Mouse (Mus musculus) CH12.LX (cell line): Measurements from ENCODE around the gene Ptgis. TPM values are rescaled to one million over a fixed set of nuclear protein-coding genes. Genes with fewer than 3 reads are reported as not detected.

Experiments used
- DNase-seq: peaks from one replicate; pipeline ENCODE4 v3.0.0-alpha.2; 2013; ENCODE audit errors: extremely low read depth
- H3K27ac ChIP-seq: 2 replicates; pipeline ENCODE4 v1.5.1; 2012; ENCODE audit warnings: low read depth, mild to moderate bottlenecking, control low read depth, moderate library complexity; ENCODE audit not compliant: insufficient read depth
- H3K27me3 ChIP-seq: replicated peaks from 2 replicates; pipeline ENCODE3; 2012; ENCODE audit warnings: inconsistent platforms
- H3K36me3 ChIP-seq, 2 experiments: replicated peaks in 1 of 2; 2 replicates each; pipeline versions ENCODE3 to v1.6.1; 2012; ENCODE audit warnings: inconsistent platforms in 1 of 2, low read length in 1 of 2, mild to moderate bottlenecking in 1 of 2, mixed read lengths in 1 of 2, moderate library complexity in 1 of 2; ENCODE audit not compliant: control insufficient read depth in 1 of 2, insufficient read depth in 1 of 2
- H3K4me1 ChIP-seq, 2 experiments: 2 replicates each; pipeline ENCODE4 v1.6.1; 2012; ENCODE audit warnings: inconsistent platforms in 1 of 2, moderate library complexity in 1 of 2; ENCODE audit not compliant: insufficient read depth in 2 of 2, control insufficient read depth in 1 of 2
- H3K4me2 ChIP-seq: 2 replicates; pipeline ENCODE4 v1.6.1; 2012; ENCODE audit warnings: low read depth, mild to moderate bottlenecking, control low read depth; ENCODE audit not compliant: poor library complexity, insufficient read depth, severe bottlenecking
- H3K4me3 ChIP-seq, 3 experiments: fragments of 150-350 bp in 1 of 3; sonication (generic) in 1 of 3; replicated peaks in 1 of 3; 2 replicates each; pipeline versions ENCODE3 to v1.5.1; 2011 to 2012; ENCODE audit warnings: low read depth in 2 of 3, low read length in 2 of 3, mild to moderate bottlenecking in 2 of 3, moderate library complexity in 2 of 3, control low read depth in 1 of 3, improper control_type of control experiment in 1 of 3, inconsistent platforms in 1 of 3, mixed read lengths in 1 of 3; ENCODE audit not compliant: poor library complexity in 1 of 3
- H3K79me2 ChIP-seq: replicated peaks from 2 replicates; pipeline ENCODE4 v1.6.1; 2012; ENCODE audit warnings: mild to moderate bottlenecking, moderate library complexity; ENCODE audit not compliant: control insufficient read depth, poor library complexity, insufficient read depth, severe bottlenecking; ENCODE audit errors: extremely low read depth
- H3K9ac ChIP-seq: 2 replicates; pipeline ENCODE4 v1.6.1; 2012; ENCODE audit warnings: low read depth, mild to moderate bottlenecking, control low read depth, moderate library complexity; ENCODE audit not compliant: insufficient read depth
- H3K9me3 ChIP-seq: replicated peaks from 2 replicates; pipeline ENCODE3; 2012; ENCODE audit warnings: low read length, inconsistent platforms, mixed read lengths
- BHLHE40 ChIP-seq: IDR thresholded peaks from 2 replicates; pipeline ENCODE4 v1.6.1; 2011; ENCODE audit warnings: mild to moderate bottlenecking, low read depth, low read length, improper control_type of control experiment
- CHD1 ChIP-seq: IDR thresholded peaks from 2 replicates; pipeline ENCODE4 v1.6.1; 2012; ENCODE audit warnings: low read depth, low read length, improper control_type of control experiment, inconsistent platforms
- CTCF ChIP-seq, 2 experiments: IDR thresholded peaks in 1 of 2; conservative IDR thresholded peaks in 1 of 2; 2 replicates each; pipeline ENCODE4 v1.5.1; 2011 to 2012; ENCODE audit warnings: low read depth in 2 of 2, low read length in 2 of 2, improper control_type of control experiment in 1 of 2, inconsistent platforms in 1 of 2, mild to moderate bottlenecking in 1 of 2, moderate library complexity in 1 of 2
- ELF1 ChIP-seq: IDR thresholded peaks from 2 replicates; pipeline ENCODE4 v1.6.1; 2014; ENCODE audit warnings: low read depth, mild to moderate bottlenecking, inconsistent platforms, low read length, improper control_type of control experiment
- EP300 ChIP-seq: IDR thresholded peaks from 2 replicates; pipeline ENCODE4 v1.6.1; 2011; ENCODE audit warnings: low read length, improper control_type of control experiment
- GABPA ChIP-seq: IDR thresholded peaks from 2 replicates; pipeline ENCODE4 v1.6.1; 2012; ENCODE audit warnings: low read depth, low read length, improper control_type of control experiment, inconsistent platforms; ENCODE audit not compliant: insufficient replicate concordance
- IRF4 ChIP-seq: IDR thresholded peaks from 2 replicates; pipeline ENCODE4 v1.6.1; 2014; ENCODE audit warnings: low read depth, mild to moderate bottlenecking, inconsistent platforms, low read length, improper control_type of control experiment
- JUN ChIP-seq: IDR thresholded peaks from 2 replicates; pipeline ENCODE4 v1.6.1; 2011; ENCODE audit warnings: low read depth, mild to moderate bottlenecking, low read length, improper control_type of control experiment, moderate library complexity; ENCODE audit not compliant: insufficient read depth
- MAFK ChIP-seq: IDR thresholded peaks from 2 replicates; pipeline ENCODE4 v1.6.1; 2011; ENCODE audit warnings: low read length, improper control_type of control experiment; ENCODE audit not compliant: insufficient replicate concordance
- MAX ChIP-seq: IDR thresholded peaks from 2 replicates; pipeline ENCODE4 v1.6.1; 2011; ENCODE audit warnings: low read length, improper control_type of control experiment
- MAZ ChIP-seq: IDR thresholded peaks from 2 replicates; pipeline ENCODE4 v1.6.1; 2012; ENCODE audit warnings: low read depth, mild to moderate bottlenecking, inconsistent platforms, low read length, improper control_type of control experiment, moderate library complexity
- MEF2A ChIP-seq: IDR thresholded peaks from 2 replicates; pipeline ENCODE4 v1.6.1; 2014; ENCODE audit warnings: low read depth, mild to moderate bottlenecking, inconsistent platforms, low read length, improper control_type of control experiment, borderline replicate concordance
- MXI1 ChIP-seq: IDR thresholded peaks from 2 replicates; pipeline ENCODE4 v1.6.1; 2011; ENCODE audit warnings: mild to moderate bottlenecking, low read depth, low read length, improper control_type of control experiment
- NRF1 ChIP-seq: IDR thresholded peaks from 2 replicates; pipeline ENCODE4 v1.6.1; 2014; ENCODE audit warnings: low read depth, mild to moderate bottlenecking, inconsistent platforms, low read length, improper control_type of control experiment, moderate library complexity
- PAX5 ChIP-seq: IDR thresholded peaks from 2 replicates; pipeline ENCODE4 v1.6.1; 2012; ENCODE audit warnings: low read length, inconsistent platforms, mixed read lengths
- POLR2A ChIP-seq: IDR thresholded peaks from 2 replicates; pipeline ENCODE4 v1.6.1; 2011; ENCODE audit warnings: low read depth, mild to moderate bottlenecking, improper control_type of control experiment, low read length
- POLR2AphosphoS2 ChIP-seq: IDR thresholded peaks from 2 replicates; pipeline ENCODE4 v1.6.1; 2011; ENCODE audit warnings: low read depth, low read length, improper control_type of control experiment
- RAD21 ChIP-seq: IDR thresholded peaks from 2 replicates; pipeline ENCODE4 v1.6.1; 2011; ENCODE audit warnings: low read depth, mild to moderate bottlenecking, low read length, improper control_type of control experiment, moderate library complexity
- RCOR1 ChIP-seq: conservative IDR thresholded peaks from 2 replicates; pipeline ENCODE4 v1.6.1; 2012; ENCODE audit warnings: low read depth, mild to moderate bottlenecking, inconsistent platforms, low read length, improper control_type of control experiment
- SIN3A ChIP-seq: IDR thresholded peaks from 2 replicates; pipeline ENCODE4 v1.6.1; 2012; ENCODE audit warnings: low read length, improper control_type of control experiment, inconsistent platforms
- SMC3 ChIP-seq: IDR thresholded peaks from 2 replicates; pipeline ENCODE4 v1.6.1; 2011; ENCODE audit warnings: low read depth, low read length, improper control_type of control experiment
- TBP ChIP-seq: conservative IDR thresholded peaks from 2 replicates; pipeline ENCODE4 v1.6.1; 2011; ENCODE audit warnings: low read depth, low read length, improper control_type of control experiment
- UBTF ChIP-seq: IDR thresholded peaks from 2 replicates; pipeline ENCODE4 v1.6.1; 2012; ENCODE audit warnings: low read depth, mild to moderate bottlenecking, inconsistent platforms, low read length, improper control_type of control experiment, moderate library complexity
- USF1 ChIP-seq: IDR thresholded peaks from 2 replicates; pipeline ENCODE4 v1.6.1; 2014; ENCODE audit warnings: low read depth, mild to moderate bottlenecking, inconsistent platforms, low read length, improper control_type of control experiment
- USF2 ChIP-seq: conservative IDR thresholded peaks from 2 replicates; pipeline ENCODE4 v1.6.1; 2011; ENCODE audit warnings: low read depth, low read length, improper control_type of control experiment
- ZKSCAN1 ChIP-seq: IDR thresholded peaks from 2 replicates; pipeline ENCODE4 v1.6.1; 2012; ENCODE audit warnings: low read depth, inconsistent platforms, low read length, improper control_type of control experiment, borderline replicate concordance
- ZMIZ1 ChIP-seq: IDR thresholded peaks from 2 replicates; pipeline ENCODE4 v1.6.1; 2012; ENCODE audit warnings: low read depth, mild to moderate bottlenecking, inconsistent platforms, low read length, improper control_type of control experiment
- dilution Hi-C: fragments of 300-500 bp; cut with MboI; formaldehyde crosslinking; loops from 2 replicates; pipeline ENCODE4 v1.14.3; 2020; ENCODE audit warnings: low sequenced_read_pairs; ENCODE audit not compliant: extremely low pct_unique_long_range_greater_than_20kb, extremely low pct_ligation_motif_present
- in situ Hi-C: fragments of 300-500 bp; cut with MboI; formaldehyde crosslinking; loops from 3 replicates; pipeline ENCODE4 v1.14.3; 2019; ENCODE audit warnings: low sequenced_read_pairs, low pct_ligation_motif_present, low pct_unique_long_range_greater_than_20kb, mixed read lengths
- polyA plus RNA-seq: library from polyadenylated mRNA; unstranded; fragments of >175 nt; gene quantifications from 2 replicates; pipeline ENCODE4 v1.2.1, GENCODE M21; 2012; ENCODE audit warnings: low read depth; ENCODE audit not compliant: insufficient read length
- total RNA-seq, 2 experiments: library from RNA; depleted of rRNA; stranded (reverse); fragments of 300-350 nt in 1 of 2; fragments of >200 nt in 1 of 2; gene quantifications; 2 replicates each; pipeline ENCODE4 v1.2.3; 2012 to 2014

Gene Ptgis
- total and polyA plus RNA-seq, 3 experiments: 7.0 to 15.9 (median 13.4) TPM

DNA sequence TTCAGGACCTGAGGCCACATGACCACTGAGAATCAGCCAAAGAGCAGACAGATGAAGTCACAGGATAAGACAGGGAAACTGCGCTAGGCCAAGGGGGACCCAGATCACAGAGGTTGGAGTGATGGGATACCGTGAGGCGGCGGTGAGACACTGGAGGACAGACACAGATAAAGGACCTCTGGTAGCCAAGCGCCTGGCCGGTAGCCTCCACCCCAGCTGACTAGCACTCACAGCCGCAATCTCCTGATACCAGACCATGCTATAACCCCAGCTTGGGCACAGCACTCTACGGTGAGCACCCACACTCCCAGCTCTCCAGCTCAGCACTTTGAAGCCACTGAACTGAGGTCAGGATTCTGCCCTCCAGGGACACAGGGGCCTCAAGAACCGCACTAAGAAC is 76.8 kb downstream of the Ptgis start:
- H3K4me1 ChIP-seq: peaks cover 0 to 19% of the 10 kb centered on the region in 2 experiments; a peak in 2 of 4 replicates
- no peak overlapping the region for H3K27ac ChIP-seq
- H3K27me3 ChIP-seq: peaks cover 9% of the 10 kb centered on the region
- H3K36me3 ChIP-seq: no peaks in the 10 kb centered on the region
- DNase-seq: no peak
- in situ Hi-C loops (no loop called here), dilution Hi-C loops (no loop called here)
- no peak overlapping the region for H3K4me3 ChIP-seq
- no peaks in the 10 kb centered on the region for H3K79me2 ChIP-seq
- no peak overlapping the region for H3K9ac ChIP-seq
- peaks cover 5% of the 10 kb centered on the region for H3K9me3 ChIP-seq
- TF ChIP-seq PAX5: no peak
- no peak for TF ChIP-seq SIN3A
- TF ChIP-seq TBP: no peak
- TF ChIP-seq RAD21: no peak
- no peak for TF ChIP-seq SMC3
- no peak for TF ChIP-seq JUN
- TF ChIP-seq MEF2A: no peak
- no peak for TF ChIP-seq USF2
- no peak for TF ChIP-seq CTCF (conservative IDR thresholded peaks at IDR 0.05 in 1 of 2, IDR thresholded peaks at IDR 0.05 in 1 of 2; ENCODE audit: low read depth in 2 of 2, low read length in 2 of 2)
- no peak for TF ChIP-seq MAFK
- TF ChIP-seq BHLHE40: no peak
- no peak for TF ChIP-seq ZMIZ1
- TF ChIP-seq MAX: no peak
- TF ChIP-seq NRF1: no peak
- no peak for TF ChIP-seq ELF1
- no peak for TF ChIP-seq EP300
- TF ChIP-seq RCOR1: no peak
- no peak overlapping the region for H3K4me2 ChIP-seq

DNA sequence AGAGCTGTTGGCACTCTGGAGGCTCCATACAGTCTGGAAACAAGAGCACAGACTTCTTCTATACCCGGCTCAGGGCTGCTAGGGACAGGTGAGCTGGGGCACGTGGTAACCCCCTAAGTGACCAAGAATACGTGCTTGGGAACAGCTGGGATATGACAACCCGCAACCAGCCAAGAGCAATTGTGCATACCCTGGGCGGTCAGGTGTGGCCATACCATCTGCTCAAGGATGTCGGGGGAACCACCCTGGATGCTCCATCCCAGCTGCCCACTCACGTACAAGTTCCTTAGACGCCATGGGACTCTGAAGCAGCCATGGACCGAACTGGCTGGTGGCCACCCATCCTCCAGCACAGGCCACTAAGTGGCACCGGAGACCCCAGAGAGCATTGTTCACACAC is 77.3 kb downstream of the Ptgis start:
- Histone ChIP-seq H3K4me3 (no peak overlapping the region), H3K9me3 (peaks cover 5% of the 10 kb centered on the region), H3K4me1 (peaks cover 0 to 19% of the 10 kb centered on the region in 2 experiments; a peak in 2 of 4 replicates), H3K9ac (no peak overlapping the region), H3K79me2 (no peaks in the 10 kb centered on the region), H3K36me3 (no peaks in the 10 kb centered on the region), H3K4me2 (no peak overlapping the region), H3K27me3 (peaks cover 9% of the 10 kb centered on the region), H3K27ac (no peak overlapping the region)
- no peak for DNase-seq
- dilution Hi-C loops: no loop called here
- in situ Hi-C loops: no loop called here
- no peak for TF ChIP-seq POLR2A
- no peak for TF ChIP-seq IRF4
- no peak for TF ChIP-seq UBTF
- TF ChIP-seq USF1: no peak
- no peak for TF ChIP-seq POLR2AphosphoS2
- TF ChIP-seq NRF1: no peak
- no peak for TF ChIP-seq ZKSCAN1
- no peak for TF ChIP-seq CHD1
- no peak for TF ChIP-seq GABPA
- TF ChIP-seq TBP: no peak
- TF ChIP-seq PAX5: no peak
- no peak for TF ChIP-seq MAZ
- TF ChIP-seq MXI1: no peak
